Mouse (Mus musculus) liver, embryonic 14.5 days (tissue): ENCODE data around the gene Mamstr.

Experiments
- CTCF ChIP-seq: IDR thresholded peaks from 2 replicates; pipeline ENCODE4 v1.5.1; 2016; ENCODE audit warnings: antibody characterized with exemption, low read depth, control low read depth
- EP300 ChIP-seq: IDR thresholded peaks from 2 replicates; pipeline ENCODE4 v1.6.1; 2016; ENCODE audit warnings: antibody characterized with exemption, low read depth

GRCm38 (mm10) chr7:45644872-45645590 is 5.3 kb downstream of the Mamstr start:
- TF ChIP-seq CTCF = no peak
- no peak for TF ChIP-seq EP300
